Comparison of ENCODE assay signal across 24 mouse cellular contexts in the genomic region with DNA sequence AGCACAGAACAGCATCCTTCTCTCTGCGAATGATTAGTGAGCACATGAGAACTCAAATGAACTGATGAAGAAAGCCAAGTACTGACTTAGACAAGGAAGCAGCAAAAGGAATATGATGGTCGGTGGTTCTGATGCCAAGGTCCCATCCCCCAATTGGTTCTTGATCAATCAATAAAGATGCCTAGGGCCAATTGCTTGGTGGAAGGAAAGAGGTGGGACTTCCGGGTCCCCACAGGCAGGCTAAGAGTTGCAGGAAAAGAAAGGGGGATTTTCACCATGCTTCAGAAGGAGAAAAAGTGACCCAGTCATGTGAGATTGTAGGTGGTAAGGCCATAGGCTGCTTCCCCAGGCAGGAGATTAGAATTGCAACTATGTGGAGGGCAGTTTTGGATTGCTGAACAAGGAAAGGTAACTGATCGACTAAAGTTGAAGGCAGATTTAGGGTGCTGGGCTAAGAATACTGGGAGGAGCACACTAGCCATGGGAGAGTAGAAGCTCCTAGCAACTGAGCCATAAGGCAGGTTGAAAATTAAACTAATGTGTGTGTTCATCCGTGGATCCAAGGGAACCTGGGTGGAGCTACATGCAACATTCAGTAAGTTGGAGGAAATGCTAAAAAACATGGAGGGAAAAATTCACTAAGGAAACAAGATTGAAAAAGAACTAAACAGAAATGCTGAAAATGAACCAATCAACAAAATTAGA. TPM values are rescaled to one million over a fixed set of nuclear protein-coding genes. Genes with fewer than 3 reads are reported as not detected.
A peak's percentile ranks its signal among the peaks of the same experiment; 100 is the strongest.
DNase-seq lines count a peak whose midpoint lies in the region; ATAC-seq and TF ChIP-seq lines count a peak whose summit lies in the region.
"Had no signal": no experiment of that assay in that cellular context is flagged by ENCODE, and none has a peak within 500 bp of the region (broad histone marks: within the 10 kb centered on the region; RNA-seq: fewer than 3 reads in every experiment).

No protein-coding gene starts in this region.

- H3K27ac ChIP-seq in kidney, adult 2 months (ENCODE audit: insufficient read depth, low read depth, low read length): no peak overlapping the region
- peak overlapping the region; percentile 64; the same call in 1 of the 2 replicates for H3K27ac ChIP-seq in kidney, embryonic 15.5 days
- no peak overlapping the region for H3K27ac ChIP-seq in ES-E14 (ENCODE audit: insufficient read depth, low read depth, low read length, poor library complexity, severe bottlenecking)
- H3K27ac ChIP-seq: forebrain, embryonic 10.5 days; forebrain, embryonic 13.5 days; heart, embryonic 15.5 days; hindbrain, embryonic 10.5 days; hindbrain, embryonic 13.5 days had no signal

- no peaks in the 10 kb centered on the region for H3K36me3 ChIP-seq in kidney, adult 2 months (ENCODE audit: control insufficient read depth, insufficient read depth, low read length)
- no peaks in the 10 kb centered on the region for H3K36me3 ChIP-seq in kidney, embryonic 15.5 days
- no peaks in the 10 kb centered on the region for H3K36me3 ChIP-seq in ES-E14 (ENCODE audit: control insufficient read depth, insufficient read depth, low read length, poor library complexity, severe bottlenecking)
- H3K36me3 ChIP-seq: forebrain, embryonic 10.5 days; heart, embryonic 12.5 days; heart, embryonic 15.5 days; hindbrain, embryonic 10.5 days; hindbrain, embryonic 13.5 days had no signal

- H3K9ac ChIP-seq in kidney, embryonic 15.5 days: no peak overlapping the region
- peak overlapping the region; percentile 17; the same call in 1 of the 2 replicates for H3K9ac ChIP-seq in ES-E14 (ENCODE audit: insufficient read depth, low read depth, low read length, poor library complexity, severe bottlenecking)
- H3K9ac ChIP-seq: forebrain, embryonic 13.5 days; heart, embryonic 12.5 days; heart, embryonic 15.5 days; hindbrain, embryonic 13.5 days had no signal

- TF ChIP-seq POLR2A in kidney, adult 2 months (IDR thresholded peaks at IDR 0.05; ENCODE audit: low read depth, low read length): no peak

- H3K4me3 ChIP-seq in kidney, adult 2 months (ENCODE audit: insufficient read depth, low read depth, low read length): no peak overlapping the region
- no peak overlapping the region for H3K4me3 ChIP-seq in kidney, embryonic 15.5 days (replicated peaks)
- H3K4me3 ChIP-seq in ES-E14 (ENCODE audit: insufficient read depth in 1 of 2, low read depth in 1 of 2, low read length in 2 of 2, poor library complexity in 1 of 2, severe bottlenecking in 1 of 2): no peak overlapping the region
- H3K4me3 ChIP-seq: forebrain, embryonic 10.5 days; forebrain, embryonic 13.5 days; heart, embryonic 12.5 days; heart, embryonic 15.5 days; hindbrain, embryonic 10.5 days; hindbrain, embryonic 13.5 days had no signal

- no peak for TF ChIP-seq CTCF in kidney, adult 2 months (conservative IDR thresholded peaks at IDR 0.05; ENCODE audit: insufficient read depth, insufficient read length, low read depth, low read length)

- H3K4me1 ChIP-seq in kidney, adult 2 months (ENCODE audit: control insufficient read depth, insufficient read depth, low read length): peaks cover 3% of the 10 kb centered on the region; the same call in 1 of the 2 replicates
- no peaks in the 10 kb centered on the region for H3K4me1 ChIP-seq in kidney, embryonic 15.5 days
- 0 out of 4 replicates have a peak, but pooled peaks cover 0 to 2% of the 10 kb centered on the region in 2 experiments for H3K4me1 ChIP-seq in ES-E14 (ENCODE audit: control insufficient read depth in 2 of 2, insufficient read depth in 2 of 2, low read length in 2 of 2, poor library complexity in 1 of 2)
- H3K4me1 ChIP-seq: forebrain, embryonic 10.5 days; forebrain, embryonic 13.5 days; heart, embryonic 12.5 days; heart, embryonic 15.5 days; hindbrain, embryonic 10.5 days; hindbrain, embryonic 13.5 days had no signal

- in situ Hi-C loops in ES-E14 (cut with MboI; ENCODE audit: low sequenced_read_pairs in 2 of 2, unreplicated experiment in 2 of 2): no loop called here

- H3K27me3 ChIP-seq in kidney, adult 2 months (replicated peaks; ENCODE audit: control insufficient read depth, insufficient read depth, low read length): no peaks in the 10 kb centered on the region
- H3K27me3 ChIP-seq in kidney, embryonic 15.5 days: no peaks in the 10 kb centered on the region
- H3K27me3 ChIP-seq: forebrain, embryonic 13.5 days; heart, embryonic 12.5 days; heart, embryonic 15.5 days; hindbrain, embryonic 13.5 days had no signal

- WGBS in kidney, adult 2 months: 45% methylated on average over 5 of the region's 5 CpGs
- WGBS in kidney, embryonic 15.5 days: 66% methylated on average over 5 of the region's 5 CpGs

- peak; percentile 49 for DNase-seq in kidney, adult 2 months
- no peak for DNase-seq in kidney, adult 18-20 months
- no peak for DNase-seq in kidney, adult 11 months
- DNase-seq in ES-E14 (ENCODE audit: low read depth, low spot score) (no peak), R1 (ENCODE audit: low read depth, low spot score) (peak; percentile 63)
- DNase-seq: adrenal gland, postnatal 10 days; adrenal gland, postnatal 36 days; cerebellum, adult 18-20 months; cerebellum, adult 9-10 months; cerebellum, postnatal 14 days; gastrocnemius, postnatal 10 days; gastrocnemius, postnatal 36 days; heart, postnatal 10 days; heart, postnatal 36 days had no signal

- H3K4me2 ChIP-seq in kidney, embryonic 15.5 days: no peak overlapping the region
- H3K4me2 ChIP-seq: forebrain, embryonic 13.5 days; heart, embryonic 12.5 days; heart, embryonic 15.5 days; hindbrain, embryonic 13.5 days had no signal

- H3K9me3 ChIP-seq in kidney, embryonic 15.5 days (replicated peaks): no peaks in the 10 kb centered on the region
- H3K9me3 ChIP-seq in ES-E14 (ENCODE audit: control insufficient read depth, insufficient read depth, low read depth, low read length): no peaks in the 10 kb centered on the region
- H3K9me3 ChIP-seq: forebrain, embryonic 10.5 days; forebrain, embryonic 13.5 days; heart, embryonic 12.5 days; heart, embryonic 15.5 days; hindbrain, embryonic 10.5 days; hindbrain, embryonic 13.5 days had no signal

- ATAC-seq in kidney, embryonic 15.5 days (replicated peaks; ENCODE audit: low FRiP score): peak; percentile 85
- ATAC-seq: CD4-positive, CD25-positive, alpha-beta regulatory T cell, adult 4 months; forebrain, embryonic 13.5 days; forebrain, embryonic 16.5 days; hindbrain, embryonic 16.5 days had no signal

TF ChIP-seq in ES-E14, 5 proteins besides CTCF, POLR2A, EP300 and RAD21:
- TF ChIP-seq MAFK (IDR thresholded peaks at IDR 0.05; ENCODE audit: insufficient read depth, low read depth, low read length) (no peak), CHD2 (IDR thresholded peaks at IDR 0.05; ENCODE audit: low read depth, low read length) (no peak), HCFC1 (IDR thresholded peaks at IDR 0.05; ENCODE audit: borderline replicate concordance, insufficient read depth, low read length) (no peak), ZC3H11A (IDR thresholded peaks at IDR 0.05; ENCODE audit: borderline replicate concordance, low read depth, low read length) (no peak), ZNF384 (IDR thresholded peaks at IDR 0.05; ENCODE audit: low read depth, low read length) (no peak)

RNA-seq across cellular contexts. Expression of gene Plin2, which starts 29.5 kb away (rescaled TPM):
- polyA plus RNA-seq in kidney, adult 2 months (2012; rRNA removed): 143 and 152 TPM in 2 replicates
- 58.0 and 70.8 TPM in 2 replicates for polyA plus RNA-seq in kidney, embryonic 15.5 days (2015; fragmentation: Nextera tagmentation; extraction: Ambion mirVana)
- total RNA-seq in ES-E14 (2012; rRNA removed): 51.9 and 106 TPM in 2 replicates

RNA-seq across cellular contexts. Expression of gene Dennd4c, which starts 49.0 kb away (rescaled TPM):
- 4.7 and 5.6 TPM in 2 replicates for polyA plus RNA-seq in kidney, adult 2 months (2012; rRNA removed)
- 6.8 and 8.5 TPM in 2 replicates for polyA plus RNA-seq in kidney, embryonic 15.5 days (2015; fragmentation: Nextera tagmentation; extraction: Ambion mirVana)
- 13.0 and 14.0 TPM in 2 replicates for total RNA-seq in ES-E14 (2012; rRNA removed)

Comparison
In these comparisons a context has a peak if more than half of its experiments do, and no peak if none do; other contexts are left out.
1. DNase-seq: peak in kidney, adult 2 months (single experiment) and R1 (single experiment); none in kidney, adult 18-20 months (single experiment), kidney, adult 11 months (single experiment) and ES-E14 (single experiment).